Mouse (Mus musculus) G1E (cell line): Measurements from ENCODE around the gene Polr2l.

Source experiments
- GATA1 ChIP-seq: IDR thresholded peaks from 2 replicates; pipeline ENCODE4 v1.6.1; 2012; ENCODE audit warnings: borderline replicate concordance, low read length, inconsistent platforms, mixed read lengths
- TAL1 ChIP-seq: conservative IDR thresholded peaks from 2 replicates; pipeline ENCODE4 v1.6.1; 2012; ENCODE audit warnings: low read depth, low read length, inconsistent platforms, mixed read lengths

DNA sequence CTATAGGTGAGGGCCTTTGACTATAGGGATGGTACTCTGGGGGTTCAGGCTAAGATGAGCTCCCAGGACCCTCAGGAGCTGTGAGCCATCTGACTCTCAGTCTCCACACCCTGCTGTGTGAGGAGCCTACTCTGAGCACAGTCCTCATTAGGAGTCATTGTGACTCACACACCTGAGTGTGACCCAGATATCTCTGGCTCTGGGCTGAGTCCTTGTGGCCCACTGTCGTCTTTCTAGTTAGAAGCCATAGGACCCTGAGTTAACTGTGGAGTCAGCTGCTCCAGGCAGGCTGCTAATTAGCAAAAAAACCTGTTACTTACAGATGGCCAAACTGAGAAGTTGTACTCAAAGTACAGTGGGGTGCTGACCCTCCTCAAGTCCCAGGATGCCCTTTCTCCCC is 18.8 kb upstream of the Polr2l start:
- TF ChIP-seq TAL1 (no peak), GATA1 (no peak)
